Comparison of ENCODE assay signal across 8 mouse cellular contexts in genomic region chr5:44100187-44100543, GRCm38 (mm10). TPM values are rescaled to one million over a fixed set of nuclear protein-coding genes. Genes with fewer than 3 reads are reported as not detected.
A peak's percentile ranks its signal among the peaks of the same experiment; 100 is the strongest.
DNase-seq lines count a peak whose midpoint lies in the region; ATAC-seq lines count a peak whose summit lies in the region.

No protein-coding gene starts in this region.

- H3K4me1 ChIP-seq in heart, embryonic 15.5 days (replicated peaks) = peaks cover 11% of the 10 kb centered on the region
- peaks cover 2% of the 10 kb centered on the region; the same call in 1 of the 2 replicates for H3K4me1 ChIP-seq in brown adipose tissue, adult 24 weeks (ENCODE audit: control insufficient read depth, insufficient read depth, insufficient read length, low read length)
- H3K4me1 ChIP-seq in hindbrain, embryonic 12.5 days = peaks cover 21% of the 10 kb centered on the region
- H3K4me1 ChIP-seq in midbrain, embryonic 12.5 days = peaks cover 37% of the 10 kb centered on the region

- H3K4me3 ChIP-seq in heart, embryonic 15.5 days = peak overlapping the region; percentile 59
- peak overlapping the region; percentile 22 for H3K4me3 ChIP-seq in brown adipose tissue, adult 24 weeks (ENCODE audit: insufficient read depth, low read depth, low read length)
- H3K4me3 ChIP-seq in hindbrain, embryonic 12.5 days = peak overlapping the region; percentile 67
- H3K4me3 ChIP-seq in midbrain, embryonic 12.5 days = peak overlapping the region; percentile 74

- no peak for ATAC-seq in heart, embryonic 15.5 days (replicated peaks; ENCODE audit: insufficient number of reproducible peaks, insufficient read depth, low FRiP score, low read depth)
- peak; percentile 21 for ATAC-seq in hindbrain, embryonic 12.5 days (ENCODE audit: low FRiP score)
- ATAC-seq in midbrain, embryonic 12.5 days (ENCODE audit: low FRiP score, low read depth) = peak; percentile 32

- peak overlapping the region; percentile 97 for H3K4me2 ChIP-seq in heart, embryonic 15.5 days
- peak overlapping the region; percentile 94 for H3K4me2 ChIP-seq in hindbrain, embryonic 12.5 days (replicated peaks)
- H3K4me2 ChIP-seq in midbrain, embryonic 12.5 days (replicated peaks) = peak overlapping the region; percentile 83

- peak overlapping the region; percentile 61 for H3K9ac ChIP-seq in heart, embryonic 15.5 days
- peak overlapping the region; percentile 84 for H3K9ac ChIP-seq in hindbrain, embryonic 12.5 days
- H3K9ac ChIP-seq in midbrain, embryonic 12.5 days (replicated peaks) = peak overlapping the region; percentile 89

- H3K9me3 ChIP-seq in heart, embryonic 15.5 days (replicated peaks) = no peaks in the 10 kb centered on the region
- H3K9me3 ChIP-seq in hindbrain, embryonic 12.5 days (replicated peaks) = no peaks in the 10 kb centered on the region
- H3K9me3 ChIP-seq in midbrain, embryonic 12.5 days = no peaks in the 10 kb centered on the region

- H3K27ac ChIP-seq in heart, embryonic 15.5 days = peak overlapping the region; percentile 35
- H3K27ac ChIP-seq in brown adipose tissue, adult 24 weeks (replicated peaks; ENCODE audit: low read depth, low read length) = no peak overlapping the region
- H3K27ac ChIP-seq in hindbrain, embryonic 12.5 days = peak overlapping the region; percentile 89
- peak overlapping the region; percentile 94 for H3K27ac ChIP-seq in midbrain, embryonic 12.5 days (replicated peaks)

- WGBS in heart, embryonic 15.5 days = 8% methylated on average over 12 of the region's 12 CpGs
- WGBS in hindbrain, embryonic 12.5 days = 4% methylated on average over 12 of the region's 12 CpGs
- WGBS in midbrain, embryonic 12.5 days = 3% methylated on average over 12 of the region's 12 CpGs

- peaks cover 8% of the 10 kb centered on the region; the same call in 1 of the 2 replicates for H3K27me3 ChIP-seq in heart, embryonic 15.5 days
- no peaks in the 10 kb centered on the region for H3K27me3 ChIP-seq in hindbrain, embryonic 12.5 days
- peaks cover 4% of the 10 kb centered on the region; the same call in 1 of the 2 replicates for H3K27me3 ChIP-seq in midbrain, embryonic 12.5 days

- intact Hi-C loops in heart, postnatal 36 days (cut with DNase I) = no loop called here

- DNase-seq in heart, postnatal 36 days = no peak
- DNase-seq in Muller cell, postnatal 12 days (ENCODE audit: inconsistent ontology term) = no peak
- DNase-seq in thymus, postnatal 10 days (ENCODE audit: low spot score in 2 of 2) = no peak
- no peak for DNase-seq in layer of hippocampus, postnatal 36 days

- H3K36me3 ChIP-seq in heart, embryonic 15.5 days = no peaks in the 10 kb centered on the region
- no peaks in the 10 kb centered on the region for H3K36me3 ChIP-seq in hindbrain, embryonic 12.5 days
- no peaks in the 10 kb centered on the region for H3K36me3 ChIP-seq in midbrain, embryonic 12.5 days

RNA-seq across cellular contexts. Expression of gene Prom1, which starts 1.7 kb away (rescaled TPM):
- polyA plus RNA-seq in heart, embryonic 15.5 days (2015; fragmentation: Nextera tagmentation; extraction: Ambion mirVana) = 6.5 and 10.3 TPM in 2 replicates
- 10 to 100 TPM in 1 of 2 experiments, 1 to 10 TPM in 1; 7.2 to 13.9 TPM for total RNA-seq in heart, postnatal 36 days (2021)
- polyA plus RNA-seq in brown adipose tissue, adult 24 weeks (2012; ENCODE audit: insufficient read depth, insufficient read length, missing spikeins) = not detected in 2 replicates
- polyA plus RNA-seq in hindbrain, embryonic 12.5 days (2016; fragmentation: Nextera tagmentation; extraction: Ambion mirVana) = 88.3 and 95.5 TPM in 2 replicates
- 110 and 123 TPM in 2 replicates for polyA plus RNA-seq in midbrain, embryonic 12.5 days (2016; fragmentation: Nextera tagmentation; extraction: Ambion mirVana)
- total RNA-seq in layer of hippocampus, postnatal 36 days (2021) = 10 to 100 TPM; 19.1 to 20.8 TPM

Comparison
In these comparisons a context has a peak if more than half of its experiments do, and no peak if none do; other contexts are left out.
1. H3K4me3 ChIP-seq: peak in every context shown above with its lines; median percentile 74 in midbrain, embryonic 12.5 days; 67 in hindbrain, embryonic 12.5 days; 59 in heart, embryonic 15.5 days; 22 in brown adipose tissue, adult 24 weeks.